Mouse (Mus musculus) kidney, postnatal 4 days (tissue): ENCODE measurements around the gene Mettl11b.
"Not testable (repeated sequence)": the region's sequence is repeated elsewhere in the genome, so short reads cannot be mapped to it uniquely, and the experiment has no call there.

Source experiments
- DNase-seq, 2 experiments: peaks; one replicate each; pipeline ENCODE4 v3.0.0; 2021; ENCODE audit warnings: mixed read lengths in 2 of 2

Mettl11b gene

GRCm38 (mm10) chr1:163725106-163725759 is at the start of gene Mettl11b:
Mettl11b (minus strand) TSS chr1:163725232.
- DNase-seq, result no peak

- no peak for DNase-seq
Measured at GRCm38 (mm10) chr1:163757462-163758207, 32.6 kb upstream of the Mettl11b start.

GRCm38 (mm10) chr1:163751360-163751992 is 26.4 kb upstream of the Mettl11b start:
- DNase-seq, result no peak

GRCm38 (mm10) chr1:163737239-163737533 is 12.2 kb upstream of the Mettl11b start:
- DNase-seq, result peak in 1 of 2 experiments; percentile 10

GRCm38 (mm10) chr1:163736441-163737238 is 11.6 kb upstream of the Mettl11b start:
- peak; percentile 13 to 27 for DNase-seq

- DNase-seq, result not testable (repeated sequence)
Measured at GRCm38 (mm10) chr1:163731166-163731565, 6.1 kb upstream of the Mettl11b start.

GRCm38 (mm10) chr1:163723913-163724312 is 1.1 kb downstream of the Mettl11b start:
- DNase-seq, result no peak

- DNase-seq, result no peak
Measured at GRCm38 (mm10) chr1:163708618-163709017, 16.4 kb downstream of the Mettl11b start.

- no peak for DNase-seq
Measured at GRCm38 (mm10) chr1:163700571-163700970, 24.5 kb downstream of the Mettl11b start.

GRCm38 (mm10) chr1:163699702-163700101 is 25.3 kb downstream of the Mettl11b start:
- no peak for DNase-seq

GRCm38 (mm10) chr1:163691860-163692259 is 33.2 kb downstream of the Mettl11b start:
- no peak for DNase-seq

- DNase-seq, result no peak
Measured at GRCm38 (mm10) chr1:163682935-163683430, 42.0 kb downstream of the Mettl11b start.

GRCm38 (mm10) chr1:163682127-163682526 is 42.9 kb downstream of the Mettl11b start:
- no peak for DNase-seq

GRCm38 (mm10) chr1:163672866-163673265 is 52.2 kb downstream of the Mettl11b start:
- DNase-seq, result peak; percentile 13

- DNase-seq, result peak; percentile 15 to 21
Measured at GRCm38 (mm10) chr1:163671326-163671725, 53.7 kb downstream of the Mettl11b start.

- peak; percentile 5 to 29 for DNase-seq
Measured at GRCm38 (mm10) chr1:163670702-163671101, 54.3 kb downstream of the Mettl11b start.

GRCm38 (mm10) chr1:163669936-163670335 is 55.1 kb downstream of the Mettl11b start:
- DNase-seq, result no peak

GRCm38 (mm10) chr1:163662416-163662815 is 62.6 kb downstream of the Mettl11b start:
- DNase-seq, result no peak

GRCm38 (mm10) chr1:163658535-163658928 is 66.5 kb downstream of the Mettl11b start:
- DNase-seq, result no peak

- DNase-seq, result no peak
Measured at GRCm38 (mm10) chr1:163657766-163658534, 67.1 kb downstream of the Mettl11b start.

GRCm38 (mm10) chr1:163657056-163657455 is 68.0 kb downstream of the Mettl11b start:
- DNase-seq, result no peak

GRCm38 (mm10) chr1:163656432-163656831 is 68.6 kb downstream of the Mettl11b start:
- DNase-seq, result no peak
